Mouse (Mus musculus) left cerebral cortex, adult 8-10 months (tissue): ENCODE results near the gene Tmc8. TPM values are rescaled to one million over a fixed set of nuclear protein-coding genes. Genes with fewer than 3 reads are reported as not detected.
"Not testable (repeated sequence)": the region's sequence is repeated elsewhere in the genome, so short reads cannot be mapped to it uniquely, and the experiment has no call there.

Source experiments
- DNase-seq, 2 experiments: peaks; one replicate each; pipeline ENCODE4 v3.0.0; 2022; ENCODE audit warnings: low spot score in 2 of 2
- total RNA-seq, 4 experiments: library from RNA; stranded (reverse); gene quantifications; 2 replicates each; pipeline ENCODE4 v1.2.4; 2022

Gene Tmc8
- total RNA-seq, 4 experiments from 2014 or later, result 0.50 to 1.3 (median 0.83) TPM

- DNase-seq, result no peak
These were observed 9.5 kb upstream of the Tmc8 start for GRCm38 (mm10) chr11:117772352-117772751.

GRCm38 (mm10) chr11:117774925-117775324 is 7.0 kb upstream of the Tmc8 start:
- DNase-seq, result no peak

- DNase-seq, result no peak
These were observed 6.3 kb upstream of the Tmc8 start for GRCm38 (mm10) chr11:117775540-117775939.

GRCm38 (mm10) chr11:117776085-117776792 is 5.6 kb upstream of the Tmc8 start:
- no peak for DNase-seq

GRCm38 (mm10) chr11:117777111-117777510 is 4.8 kb upstream of the Tmc8 start:
- no peak for DNase-seq

DNA sequence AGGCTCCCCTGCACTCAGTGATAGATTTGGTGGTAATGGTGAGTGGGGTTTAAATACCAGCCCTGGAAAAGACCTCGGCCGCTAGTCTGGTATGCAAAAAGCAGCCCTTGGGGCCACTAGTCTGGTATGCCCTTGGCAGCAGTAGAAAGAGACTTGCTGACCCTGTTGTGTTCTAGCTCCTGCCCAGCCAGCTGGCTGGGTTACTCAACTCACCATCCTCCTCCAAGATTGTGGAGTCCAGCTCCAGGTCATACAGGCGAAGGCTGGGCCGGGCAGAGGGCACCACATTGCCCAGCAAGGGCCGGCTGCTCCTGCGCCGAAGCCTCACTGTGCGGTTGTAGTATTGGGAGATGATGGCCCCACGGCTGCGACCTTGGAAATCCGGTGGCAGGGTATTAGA is 3.8 kb upstream of the Tmc8 start:
- DNase-seq, result no peak

DNA sequence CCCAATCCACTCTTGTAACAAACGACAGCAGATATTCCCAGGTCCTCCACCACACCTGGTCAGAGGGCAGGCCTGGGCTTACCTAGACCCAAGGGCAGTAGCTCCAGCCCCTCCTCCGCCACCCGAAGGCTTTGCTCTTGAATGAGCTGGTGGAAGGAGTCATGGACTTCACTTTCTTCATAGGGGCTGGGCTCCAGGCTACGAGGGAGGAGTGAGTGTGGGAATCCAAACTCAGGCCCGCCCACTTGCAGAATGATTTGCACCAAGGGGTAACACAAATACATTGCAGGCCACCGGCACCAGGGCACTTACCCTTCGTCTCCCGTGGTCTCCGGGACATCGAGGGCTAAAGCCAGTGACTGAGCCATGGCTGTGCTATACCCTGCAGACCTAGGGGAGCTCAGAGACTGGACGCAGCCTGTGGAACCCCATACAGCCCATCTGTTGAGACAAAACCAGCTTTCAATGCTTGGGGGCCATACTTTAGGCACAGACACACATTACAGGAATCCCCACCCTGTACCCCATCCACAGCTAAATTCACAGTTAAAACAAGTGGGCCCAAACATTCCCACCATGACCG is 2.9 kb upstream of the Tmc8 start:
- no peak for DNase-seq

DNA sequence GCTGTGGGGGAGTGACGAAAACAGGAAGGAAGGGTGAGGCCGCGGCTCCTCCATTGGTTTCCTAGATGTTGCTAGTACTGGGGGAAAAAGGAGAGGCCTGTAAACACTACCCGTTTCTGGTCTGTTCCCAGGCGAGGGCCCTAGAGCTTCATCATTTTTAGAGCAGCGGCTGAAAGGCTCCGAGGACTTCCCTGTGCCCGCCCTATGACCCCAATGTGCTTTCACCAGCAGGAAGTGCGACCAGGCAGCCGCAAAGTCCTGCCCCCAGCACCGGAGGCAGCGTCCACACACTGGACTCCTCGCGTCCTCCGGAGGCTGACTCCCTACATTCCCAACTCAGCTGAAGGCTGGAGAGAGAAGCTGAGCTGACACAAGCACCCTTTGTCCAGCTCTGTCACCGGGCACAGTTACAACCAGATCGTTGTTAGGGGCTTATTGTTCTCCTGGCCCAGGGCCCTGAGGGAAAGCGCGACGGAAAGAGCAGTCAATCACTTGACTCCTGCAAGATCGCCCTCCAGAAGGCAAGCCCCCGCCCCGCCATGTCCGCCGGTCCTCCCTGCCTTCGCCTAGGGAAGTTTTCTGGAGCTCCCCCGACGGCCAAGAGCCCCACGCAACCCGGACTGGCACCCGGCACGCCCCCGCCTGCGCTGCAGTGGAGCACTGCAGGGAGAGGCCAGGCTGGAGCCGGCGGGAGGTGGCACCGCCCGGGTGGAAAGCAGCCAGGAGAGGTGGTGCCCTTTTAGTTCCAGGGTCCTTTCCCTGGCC is 2.3 kb upstream of the Tmc8 start:
- DNase-seq, result no peak

DNA sequence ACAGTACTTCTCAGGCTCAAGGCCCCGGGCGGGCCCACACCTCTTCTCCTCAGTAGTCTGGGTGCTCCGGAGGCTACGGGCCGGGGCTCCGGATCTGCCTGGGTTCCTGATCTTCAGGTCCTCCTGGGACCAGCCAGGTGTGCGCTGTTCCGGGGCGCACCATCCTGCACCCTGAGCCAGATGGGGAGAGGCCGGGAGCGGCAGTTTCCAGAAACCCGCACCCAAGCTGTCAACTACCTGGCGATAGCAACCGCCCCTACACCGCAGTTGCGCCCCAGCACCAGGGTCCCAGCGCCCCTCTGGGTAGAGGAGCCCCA is 1.7 kb upstream of the Tmc8 start:
- DNase-seq, result no peak

DNA sequence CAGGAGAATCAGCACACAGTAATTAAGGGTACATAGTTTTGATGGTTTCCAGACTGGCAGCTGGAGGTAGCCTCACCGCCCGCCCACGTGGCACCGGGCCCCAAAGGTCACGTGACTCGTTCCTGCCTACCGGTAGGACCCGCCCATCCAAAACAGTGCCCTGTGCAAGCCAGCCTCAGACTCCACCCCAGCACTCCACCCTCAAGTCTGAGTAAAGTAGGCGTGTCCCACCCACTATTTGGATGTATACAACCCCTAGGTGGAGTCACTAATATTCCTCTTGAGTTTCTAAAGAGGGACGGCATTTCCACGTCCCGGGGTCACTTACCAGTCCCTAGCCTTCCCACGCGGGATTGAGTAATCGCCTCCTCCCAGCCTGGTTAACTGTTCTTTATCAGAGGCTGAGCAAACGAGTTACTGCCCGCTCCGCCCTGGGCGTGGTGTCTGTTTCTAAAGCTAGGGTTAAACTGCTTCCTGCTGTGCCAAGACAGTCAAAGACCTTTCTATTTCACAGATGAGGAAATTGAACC is 1.2 kb upstream of the Tmc8 start:
- no peak for DNase-seq

DNA sequence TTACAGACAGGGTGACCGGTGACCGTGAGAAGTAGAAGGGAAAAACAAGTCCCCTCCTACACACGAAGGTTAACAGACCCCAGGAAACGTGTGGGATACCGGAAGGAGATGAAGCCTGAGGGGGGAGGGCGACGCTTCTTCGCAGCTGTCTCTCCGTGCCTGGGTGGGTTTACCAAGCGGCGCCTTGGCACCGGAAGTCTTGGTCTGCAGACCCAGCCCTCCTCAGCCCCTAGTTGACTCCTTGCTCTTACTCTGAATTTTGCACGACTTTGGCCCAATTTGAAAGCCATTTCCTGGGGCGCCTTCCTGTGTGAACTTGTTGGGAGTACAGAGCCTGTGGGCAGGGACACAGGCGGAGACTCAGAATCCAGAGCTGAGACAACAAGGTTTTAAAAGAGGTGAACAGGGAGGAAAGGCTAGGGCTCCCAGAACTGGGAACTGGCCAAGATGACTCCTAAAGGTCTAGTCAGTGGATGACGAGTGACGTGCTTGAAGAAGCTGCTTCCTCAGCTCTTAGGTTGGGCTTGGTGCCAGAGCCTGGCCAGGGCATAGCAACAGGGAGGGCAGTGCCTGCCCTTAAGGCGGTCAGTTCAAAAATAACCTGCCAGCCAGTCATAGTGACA is 566 bp upstream of the Tmc8 start:
- no peak for DNase-seq

DNA sequence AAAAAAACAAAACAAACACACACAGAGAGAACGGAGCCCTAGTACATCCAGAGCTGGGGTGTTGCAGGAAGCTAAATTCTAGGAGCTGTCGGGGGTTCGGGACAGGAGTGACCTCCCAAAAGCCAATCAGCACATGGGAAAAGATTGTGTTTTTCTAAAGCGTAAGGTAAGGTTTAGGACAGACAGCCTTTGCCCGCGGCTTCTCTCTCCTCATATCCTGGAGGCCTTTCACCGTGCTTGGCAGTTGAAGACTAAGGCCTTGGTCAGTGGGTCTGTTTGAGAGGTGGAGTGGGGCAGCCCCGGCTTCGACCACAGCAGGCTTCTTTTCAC is 794 bp downstream of the Tmc8 start:
- DNase-seq, result no peak

DNA sequence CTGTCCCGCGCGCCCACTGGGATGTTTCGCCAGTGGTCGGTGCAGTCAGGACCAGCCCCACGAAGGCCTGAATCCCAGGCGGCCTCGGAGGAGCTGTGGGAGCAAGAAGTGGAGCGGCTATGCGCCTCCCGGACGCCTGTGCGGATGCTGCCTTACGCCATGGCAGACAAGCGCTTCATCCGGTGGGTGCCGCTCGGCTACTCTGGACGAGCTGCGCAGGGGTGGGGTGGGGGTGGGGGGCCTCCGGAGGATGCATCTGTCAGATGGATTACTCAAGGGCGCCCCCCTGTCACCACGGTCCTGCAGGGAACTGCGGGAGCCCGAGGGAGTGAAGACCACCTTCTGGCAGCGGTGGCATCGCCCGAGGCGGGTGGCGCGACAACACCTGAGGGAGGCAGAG is 1.2 kb downstream of the Tmc8 start:
- no peak for DNase-seq

- DNase-seq, result no peak
These were observed 1.9 kb downstream of the Tmc8 start for GRCm38 (mm10) chr11:117783683-117784309.

GRCm38 (mm10) chr11:117786294-117786693 is 4.4 kb downstream of the Tmc8 start:
- no peak for DNase-seq

DNA sequence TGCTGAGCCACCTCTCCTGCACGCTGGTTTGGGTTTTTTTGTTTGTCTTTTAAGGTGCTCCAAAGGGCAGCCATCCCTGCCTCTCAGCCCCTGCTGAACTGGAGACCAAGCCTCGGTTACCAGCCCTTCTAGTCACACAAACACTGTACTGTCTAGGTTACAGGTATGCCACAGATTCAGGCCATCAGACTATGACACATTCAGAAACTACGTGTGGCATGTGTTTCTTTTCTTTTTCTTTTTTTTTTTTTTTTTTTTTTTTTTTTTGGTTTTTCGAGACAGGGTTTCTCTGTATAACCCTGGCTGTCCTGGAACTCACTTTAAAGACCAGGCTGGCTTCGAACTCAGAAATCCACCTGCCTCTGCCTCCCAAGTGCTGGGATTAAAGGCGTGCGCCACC is 6.6 kb downstream of the Tmc8 start:
- not testable (repeated sequence) for DNase-seq

DNA sequence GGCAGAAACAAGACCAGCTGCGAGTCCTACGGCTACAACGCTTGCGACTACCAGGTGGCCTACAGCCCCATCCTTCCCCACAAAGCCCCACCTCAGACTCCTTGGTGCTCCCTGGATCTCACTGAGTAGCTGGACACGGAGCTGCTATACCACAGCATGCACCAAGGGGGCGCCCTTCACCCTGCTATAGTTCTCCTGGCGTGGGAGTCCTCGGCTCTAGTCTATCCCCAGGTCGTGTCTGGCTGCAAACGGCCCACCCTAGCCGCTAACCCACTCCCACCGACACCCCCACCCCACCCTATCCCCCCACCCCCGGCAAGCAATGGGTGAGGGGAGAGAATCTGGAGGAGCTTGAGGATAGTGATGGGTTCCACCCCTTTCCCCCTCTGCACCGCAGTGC is 8.4 kb downstream of the Tmc8 start:
- DNase-seq, result no peak

- DNase-seq, result no peak
These were observed 9.0 kb downstream of the Tmc8 start for GRCm38 (mm10) chr11:117790703-117791440.

DNA sequence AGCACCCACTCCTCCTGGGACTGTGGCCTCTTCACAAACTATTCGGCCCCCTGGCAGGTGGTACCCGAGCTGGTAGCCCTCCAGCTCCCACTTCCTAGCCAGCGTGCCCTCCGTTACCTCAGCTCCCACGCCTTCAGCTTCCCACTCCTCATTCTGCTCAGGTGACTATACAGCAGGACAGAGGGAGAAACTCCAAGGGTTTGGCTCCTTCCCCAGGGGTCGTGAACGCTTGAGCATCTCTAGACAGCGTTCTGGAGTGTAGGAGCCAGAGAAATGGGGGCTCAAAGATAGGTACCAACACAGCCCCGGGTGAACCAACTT is 9.5 kb downstream of the Tmc8 start:
- DNase-seq, result no peak

DNA sequence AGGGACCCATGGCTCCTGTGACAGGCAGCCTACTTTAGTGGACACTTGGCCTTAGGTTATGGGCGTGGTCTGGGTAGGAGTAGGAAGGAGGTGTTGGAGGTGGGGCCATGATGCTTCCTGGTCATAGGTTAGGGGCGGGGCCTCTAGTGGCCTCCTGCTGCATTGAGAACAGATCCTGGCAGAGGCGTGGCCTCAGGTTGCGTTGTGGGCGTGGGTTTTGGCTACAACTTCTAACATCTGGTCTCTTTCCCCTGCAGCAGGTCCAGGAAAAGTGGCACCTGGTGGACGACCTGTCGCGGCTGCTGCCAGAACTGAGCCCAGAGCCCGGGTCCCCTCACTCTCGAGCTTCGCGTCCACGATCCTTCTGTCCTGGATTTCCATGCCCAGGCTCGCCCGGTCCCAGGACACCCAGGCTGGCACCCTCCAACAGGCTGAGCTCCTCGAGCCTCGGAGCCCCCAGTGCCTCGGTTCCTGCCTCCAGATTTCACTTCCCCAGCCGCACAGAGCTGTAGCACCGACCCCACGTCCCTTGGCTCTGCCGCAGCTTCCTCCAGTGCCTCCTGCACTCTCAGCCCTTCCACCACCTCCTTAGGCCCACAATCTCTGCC is 10.5 kb downstream of the Tmc8 start:
- no peak for DNase-seq

- DNase-seq, result no peak
These were observed 12.2 kb downstream of the Tmc8 start for GRCm38 (mm10) chr11:117794035-117794551.
